Mouse (Mus musculus) lung, postnatal 25 days (tissue): ENCODE results near the gene Zfp105.

ENCODE experiments used
- DNase-seq: peaks from one replicate; pipeline ENCODE4 v3.0.0; 2022; ENCODE audit warnings: low spot score

The Zfp105 gene

DNA sequence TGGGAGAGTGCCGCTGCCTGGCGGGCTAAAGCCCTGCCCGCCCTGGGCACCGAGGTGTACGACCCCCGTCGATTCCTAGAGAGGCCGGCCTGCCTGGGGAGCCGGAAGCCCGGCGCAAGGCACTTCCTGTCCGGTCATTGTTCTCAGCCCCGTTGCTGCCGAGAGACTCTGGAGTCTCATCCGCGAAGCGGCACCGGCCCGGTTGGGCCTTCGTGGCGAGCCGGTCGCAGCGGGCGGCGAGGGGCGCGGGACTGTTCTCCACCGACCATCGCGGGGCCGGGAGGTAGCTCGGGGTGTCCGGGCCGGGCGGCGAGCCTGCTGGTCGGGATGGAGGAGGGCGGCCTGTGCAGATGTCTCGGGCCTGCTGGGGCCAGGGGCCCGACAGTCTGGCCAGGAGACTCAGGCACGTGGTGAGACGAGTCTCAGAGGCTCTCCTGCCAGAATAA is at the start of gene Zfp105:
Zfp105 (plus strand) TSS at position 137 of the 446 bp plus-strand sequence.
- peak; percentile 60 for DNase-seq

DNA sequence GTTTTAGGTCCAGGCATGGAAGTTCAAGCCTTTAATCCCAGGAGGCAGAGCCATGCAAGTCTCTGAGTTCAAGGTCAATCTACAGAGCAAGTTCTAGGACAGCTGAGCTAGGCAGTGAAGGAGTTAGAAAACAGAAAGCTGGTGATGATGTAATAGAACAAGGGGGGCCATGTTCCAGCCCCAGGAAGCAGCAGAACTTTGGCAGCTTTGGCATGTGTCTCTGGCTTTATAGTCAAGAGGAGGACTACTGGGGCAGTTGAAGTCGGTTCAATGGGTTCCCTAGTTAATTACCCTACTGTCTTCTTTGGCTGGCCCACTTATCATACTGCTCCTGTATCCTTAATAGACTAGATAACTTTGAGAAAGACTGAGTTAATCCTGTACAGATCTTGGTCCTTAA is 48.2 kb upstream of the Zfp105 start:
- DNase-seq, result no peak

DNA sequence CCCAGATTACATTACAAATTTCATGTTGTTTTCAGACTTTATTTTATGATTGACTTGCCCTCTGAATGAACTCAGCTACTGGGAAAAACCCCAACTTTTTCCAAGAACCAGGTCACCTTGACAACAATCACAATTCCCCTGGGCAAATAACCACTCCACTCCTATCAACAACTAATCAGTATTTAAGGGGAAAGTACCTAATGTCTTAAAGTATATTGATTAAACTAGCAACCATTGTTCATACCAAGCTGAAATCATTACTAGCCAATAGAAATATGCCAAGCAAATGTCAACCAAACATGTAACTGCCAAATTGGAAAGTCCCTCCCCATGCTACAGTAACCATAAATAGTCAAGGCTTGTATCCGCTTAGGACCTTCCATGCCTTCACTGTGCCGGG is 47.7 kb upstream of the Zfp105 start:
- DNase-seq, result no peak

DNA sequence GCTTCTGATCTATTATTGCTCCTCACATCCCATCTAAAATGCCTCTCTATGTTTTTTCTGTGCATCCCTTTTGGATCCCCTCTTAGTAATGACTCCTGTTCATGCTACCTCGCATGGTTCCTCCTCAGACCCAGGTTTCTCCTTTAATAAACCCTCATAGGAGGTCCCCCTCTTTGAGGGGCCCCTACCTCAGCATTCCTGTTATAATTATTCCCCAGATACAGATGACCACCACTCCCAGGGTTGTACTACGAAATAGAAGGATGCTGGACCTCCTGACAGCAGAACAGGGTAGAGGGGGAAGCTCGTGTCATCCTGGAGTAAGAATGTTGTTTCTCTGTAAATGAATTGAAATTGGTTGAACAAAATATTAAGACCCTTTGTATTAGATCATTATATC is 37.5 kb upstream of the Zfp105 start, which contains the start of gene Zkscan7:
Zkscan7 (plus strand) TSS at position 301 of the 400 bp plus-strand sequence.
- DNase-seq, result no peak

- peak; percentile 78 for DNase-seq
These were observed 36.3 kb upstream of the Zfp105 start for GRCm38 (mm10) chr9:122886372-122887179.

GRCm38 (mm10) chr9:122901047-122901446 is 21.8 kb upstream of the Zfp105 start:
- no peak for DNase-seq

GRCm38 (mm10) chr9:122902717-122903535 is 19.9 kb upstream of the Zfp105 start:
- peak; percentile 32 for DNase-seq

- DNase-seq, result no peak
These were observed 436 bp upstream of the Zfp105 start for GRCm38 (mm10) chr9:122922436-122922835.

DNA sequence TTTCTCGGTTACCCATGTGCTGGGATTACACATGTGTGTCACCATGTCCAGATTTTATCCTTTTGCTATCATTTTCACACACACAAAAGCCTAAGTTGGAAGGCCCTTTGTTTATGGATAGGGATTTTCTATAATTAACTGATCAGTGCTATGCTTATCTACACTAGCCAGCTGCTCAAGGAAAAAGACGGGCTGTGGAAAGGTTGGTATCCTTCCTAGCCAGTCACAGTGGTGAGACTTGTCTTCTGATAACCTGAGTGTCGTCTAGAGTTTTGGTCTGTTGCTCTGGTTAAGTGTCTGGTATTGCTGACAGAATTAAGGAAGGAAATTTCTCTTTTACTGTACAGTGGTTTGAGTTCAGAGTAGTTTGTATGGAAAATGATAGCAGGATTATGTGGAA is 6.0 kb downstream of the Zfp105 start:
- DNase-seq, result no peak

GRCm38 (mm10) chr9:122950643-122951475 is 28.0 kb downstream of the Zfp105 start, which contains the start of the genes 1110059G10Rik and Kif15:
1110059G10Rik (minus strand) TSS chr9:122951000.
Kif15 (plus strand) TSS chr9:122951046.
- peak; percentile 90 for DNase-seq
